Mouse (Mus musculus) olfactory bulb, adult 2 months (tissue): ENCODE measurements around the gene Gnb4.

Source experiments
- CTCF ChIP-seq: fragments of 200-500 bp; IDR thresholded peaks from 2 replicates; pipeline ENCODE4 v1.5.1; 2012; ENCODE audit warnings: low read depth, mild to moderate bottlenecking, low read length, moderate library complexity; ENCODE audit not compliant: insufficient read depth
- POLR2A ChIP-seq: fragments of 200-500 bp; IDR thresholded peaks from 2 replicates; pipeline ENCODE4 v1.6.1; 2012; ENCODE audit warnings: mild to moderate bottlenecking, low read depth, low read length, moderate library complexity; ENCODE audit not compliant: insufficient read depth

- TF ChIP-seq POLR2A, result no peak
- no peak for TF ChIP-seq CTCF
Observed at GRCm38 (mm10) chr3:32553061-32553460, 63.3 kb downstream of the Gnb4 start.
